Comparison of ENCODE assay signal across 8 mouse cellular contexts in genomic region chr9:103480603-103481220, GRCm38 (mm10). TPM values are rescaled to one million over a fixed set of nuclear protein-coding genes. Genes with fewer than 3 reads are reported as not detected.
A peak's percentile ranks its signal among the peaks of the same experiment; 100 is the strongest.
DNase-seq lines count a peak whose midpoint lies in the region; ATAC-seq and TF ChIP-seq lines count a peak whose summit lies in the region.

No protein-coding gene starts in this region.

- TF ChIP-seq EP300 in stomach, postnatal 0 days (optimal IDR thresholded peaks at IDR 0.05) = no peak

- TF ChIP-seq CTCF in stomach, postnatal 0 days (IDR thresholded peaks at IDR 0.05; ENCODE audit: low read depth) = no peak

- DNase-seq in stomach, postnatal 0 days (ENCODE audit: low spot score) = no peak
- peak; percentile 82 for DNase-seq in retina, postnatal 1 day
- DNase-seq in adrenal gland, adult 18-20 months (ENCODE audit: low spot score in 2 of 2) = no peak
- no peak for DNase-seq in right cerebral cortex, postnatal 25 days
- no peak for DNase-seq in left cerebral cortex, adult 8-10 months (ENCODE audit: low spot score in 2 of 2)

- H3K27ac ChIP-seq in stomach, embryonic 14.5 days (ENCODE audit: low read length) = no peak overlapping the region
- H3K27ac ChIP-seq in stomach, postnatal 0 days (replicated peaks) = no peak overlapping the region; the same call in 1 of the 2 replicates
- H3K27ac ChIP-seq in heart, embryonic 11.5 days (ENCODE audit: low read depth, low read length) = peak overlapping the region; percentile 59
- H3K27ac ChIP-seq in kidney, embryonic 15.5 days = no peak overlapping the region

- H3K4me2 ChIP-seq in stomach, embryonic 14.5 days (replicated peaks; ENCODE audit: low read depth, low read length) = no peak overlapping the region
- H3K4me2 ChIP-seq in stomach, postnatal 0 days (replicated peaks; ENCODE audit: low read depth) = no peak overlapping the region
- H3K4me2 ChIP-seq in heart, embryonic 11.5 days = no peak overlapping the region; the same call in 1 of the 2 replicates
- no peak overlapping the region for H3K4me2 ChIP-seq in kidney, embryonic 15.5 days

- H3K27me3 ChIP-seq in stomach, embryonic 14.5 days (ENCODE audit: control insufficient read depth, insufficient read depth, low read length) = no peaks in the 10 kb centered on the region
- no peaks in the 10 kb centered on the region for H3K27me3 ChIP-seq in stomach, postnatal 0 days (ENCODE audit: control insufficient read depth, insufficient read depth, low read length)
- H3K27me3 ChIP-seq in heart, embryonic 11.5 days (ENCODE audit: control insufficient read depth, insufficient read depth, low read length) = no peaks in the 10 kb centered on the region
- no peaks in the 10 kb centered on the region for H3K27me3 ChIP-seq in kidney, embryonic 15.5 days

- 50% methylated on average over 8 of the region's 8 CpGs for WGBS in stomach, embryonic 14.5 days
- 41% methylated on average over 8 of the region's 8 CpGs for WGBS in stomach, postnatal 0 days
- WGBS in heart, embryonic 11.5 days (ENCODE audit: insufficient replicate concordance) = 34% methylated on average over 8 of the region's 8 CpGs
- 42% methylated on average over 8 of the region's 8 CpGs for WGBS in kidney, embryonic 15.5 days

- no peaks in the 10 kb centered on the region for H3K9me3 ChIP-seq in stomach, embryonic 14.5 days (ENCODE audit: control insufficient read depth, low read depth, low read length)
- H3K9me3 ChIP-seq in stomach, postnatal 0 days (ENCODE audit: control insufficient read depth, low read length) = no peaks in the 10 kb centered on the region
- no peaks in the 10 kb centered on the region for H3K9me3 ChIP-seq in heart, embryonic 11.5 days (replicated peaks; ENCODE audit: control insufficient read depth, low read length)
- no peaks in the 10 kb centered on the region for H3K9me3 ChIP-seq in kidney, embryonic 15.5 days (replicated peaks)

- H3K36me3 ChIP-seq in stomach, embryonic 14.5 days (ENCODE audit: control insufficient read depth, insufficient read depth, low read length) = no peaks in the 10 kb centered on the region
- no peaks in the 10 kb centered on the region for H3K36me3 ChIP-seq in stomach, postnatal 0 days (ENCODE audit: control insufficient read depth, insufficient read depth, low read length)
- no peaks in the 10 kb centered on the region for H3K36me3 ChIP-seq in heart, embryonic 11.5 days (ENCODE audit: control insufficient read depth, insufficient read depth, low read length)
- no peaks in the 10 kb centered on the region for H3K36me3 ChIP-seq in kidney, embryonic 15.5 days

- no peak overlapping the region for H3K4me3 ChIP-seq in stomach, embryonic 14.5 days (ENCODE audit: low read depth, low read length)
- no peak overlapping the region for H3K4me3 ChIP-seq in stomach, postnatal 0 days (ENCODE audit: low read depth, low read length)
- no peak overlapping the region for H3K4me3 ChIP-seq in heart, embryonic 11.5 days (ENCODE audit: low read depth, low read length)
- H3K4me3 ChIP-seq in kidney, embryonic 15.5 days (replicated peaks) = no peak overlapping the region

- ATAC-seq in stomach, embryonic 14.5 days (ENCODE audit: insufficient number of reproducible peaks, insufficient read depth, low FRiP score, low read depth) = peak; percentile 29; the same call in 1 of the 2 replicates
- ATAC-seq in stomach, postnatal 0 days (ENCODE audit: low FRiP score, low TSS enrichment) = no peak
- peak; percentile 60; the same call in 1 of the 2 replicates for ATAC-seq in heart, embryonic 11.5 days (replicated peaks; ENCODE audit: insufficient number of reproducible peaks, low FRiP score, low TSS enrichment)
- peak; percentile 35; the same call in 1 of the 2 replicates for ATAC-seq in kidney, embryonic 15.5 days (replicated peaks; ENCODE audit: low FRiP score)

- peaks cover 11% of the 10 kb centered on the region for H3K4me1 ChIP-seq in stomach, embryonic 14.5 days (ENCODE audit: control insufficient read depth, insufficient read depth, low read length)
- no peaks in the 10 kb centered on the region for H3K4me1 ChIP-seq in stomach, postnatal 0 days (replicated peaks; ENCODE audit: control insufficient read depth, insufficient read depth)
- H3K4me1 ChIP-seq in heart, embryonic 11.5 days (ENCODE audit: control insufficient read depth, insufficient read depth, low read length) = peaks cover 26% of the 10 kb centered on the region
- peaks cover 19% of the 10 kb centered on the region for H3K4me1 ChIP-seq in kidney, embryonic 15.5 days

- no peak overlapping the region for H3K9ac ChIP-seq in stomach, embryonic 14.5 days (replicated peaks; ENCODE audit: low read depth, low read length)
- H3K9ac ChIP-seq in stomach, postnatal 0 days (ENCODE audit: low read length) = no peak overlapping the region
- H3K9ac ChIP-seq in heart, embryonic 11.5 days (ENCODE audit: low read depth, low read length) = 0 out of 2 replicates have a peak overlapping the region, but pooled peaks have one; percentile 39
- no peak overlapping the region for H3K9ac ChIP-seq in kidney, embryonic 15.5 days

RNA-seq across cellular contexts. Expression of gene Bfsp2, which starts 0.5 kb away (rescaled TPM):
- polyA plus RNA-seq in stomach, embryonic 14.5 days (2014; fragmentation: Nextera tagmentation; extraction: Ambion mirVana) = 0.20 and 0.45 TPM in 2 replicates
- 0.28 and 0.40 TPM in 2 replicates for polyA plus RNA-seq in stomach, postnatal 0 days (2015; fragmentation: Nextera tagmentation; extraction: Ambion mirVana)
- polyA plus RNA-seq in heart, embryonic 11.5 days (2014; fragmentation: Nextera tagmentation; extraction: Ambion mirVana) = 0.25 and 0.60 TPM in 2 replicates
- 0.27 and 0.37 TPM in 2 replicates for polyA plus RNA-seq in kidney, embryonic 15.5 days (2015; fragmentation: Nextera tagmentation; extraction: Ambion mirVana)
- total RNA-seq in adrenal gland, adult 18-20 months (2021) = not detected
- 1 to 10 TPM; 3.0 to 3.6 (median 3.3) TPM for total RNA-seq in left cerebral cortex, adult 8-10 months (2022)
